Mouse (Mus musculus) CD4-positive, CD25-positive, alpha-beta regulatory T cell, adult 4 months (primary cell): ENCODE measurements around the gene Gm3182. TPM values are rescaled to one million over a fixed set of nuclear protein-coding genes. Genes with fewer than 3 reads are reported as not detected.
"Not testable (repeated sequence)": the region's sequence is repeated elsewhere in the genome, so short reads cannot be mapped to it uniquely, and the experiment has no call there.

Experiments used
- ATAC-seq: one replicate; pipeline ENCODE4 v1.8.0; 2017
- polyA plus RNA-seq, 2 experiments: library from polyadenylated mRNA; unstranded; fragments of 100-300 nt; shearing (Covaris generic); gene quantifications; one replicate each; pipeline ENCODE4 v1.2.1; 2017

Gm3182 gene
- not detected for polyA plus RNA-seq

- ATAC-seq, result not testable (repeated sequence)
Measured at GRCm38 (mm10) chr14:4481445-4481844, at the start of gene Gm3182. TSS of gene Gm3182 (plus strand) at chr14:4481745.

GRCm38 (mm10) chr14:4499425-4499824, 17.9 kb downstream of the Gm3182 start:
- ATAC-seq, result not testable (repeated sequence)

Other genes starting within 250 kb of the Gm3182 start
- not detected for gene Gm3138, start 232.1 kb upstream of the Gm3182 start, polyA plus RNA-seq
- not detected for gene Gm3149, start 164.5 kb upstream of the Gm3182 start, polyA plus RNA-seq
- gene 2610042L04Rik, start 147.0 kb upstream of the Gm3182 start, polyA plus RNA-seq, result 10 to 100 TPM in 1 of 2 experiments, 1 to 10 TPM in 1; 5.8 to 12.6 TPM
- not detected for gene Gm3159, start 84.2 kb upstream of the Gm3182 start, polyA plus RNA-seq
- gene Gm3164, start 66.3 kb upstream of the Gm3182 start, polyA plus RNA-seq, result 1 to 10 TPM; 4.2 to 6.2 TPM
- gene Gm3173, start 50.8 kb upstream of the Gm3182 start, polyA plus RNA-seq, result not detected
- gene Gm3047, start 73.7 kb downstream of the Gm3182 start, polyA plus RNA-seq, result not detected
- gene Gm8159, start 150.6 kb downstream of the Gm3182 start, polyA plus RNA-seq, result not detected
- gene Gm3239, start 182.4 kb downstream of the Gm3182 start, polyA plus RNA-seq, result not detected
- not detected for gene Gm7876, start 227.5 kb downstream of the Gm3182 start, polyA plus RNA-seq
- 10 to 100 TPM in 1 of 2 experiments, 1 to 10 TPM in 1; 9.0 to 10.4 TPM for gene Gm3252, start 245.0 kb downstream of the Gm3182 start, polyA plus RNA-seq